Mouse (Mus musculus): ENCODE results near the gene Tiprl. TPM values are rescaled to one million over a fixed set of nuclear protein-coding genes. Genes with fewer than 3 reads are reported as not detected.
A peak's percentile ranks its signal among the peaks of the same experiment; 100 is the strongest.

Tiprl gene
- total RNA-seq (2017) = 66.9 and 76.5 TPM in 2 replicates

DNA sequence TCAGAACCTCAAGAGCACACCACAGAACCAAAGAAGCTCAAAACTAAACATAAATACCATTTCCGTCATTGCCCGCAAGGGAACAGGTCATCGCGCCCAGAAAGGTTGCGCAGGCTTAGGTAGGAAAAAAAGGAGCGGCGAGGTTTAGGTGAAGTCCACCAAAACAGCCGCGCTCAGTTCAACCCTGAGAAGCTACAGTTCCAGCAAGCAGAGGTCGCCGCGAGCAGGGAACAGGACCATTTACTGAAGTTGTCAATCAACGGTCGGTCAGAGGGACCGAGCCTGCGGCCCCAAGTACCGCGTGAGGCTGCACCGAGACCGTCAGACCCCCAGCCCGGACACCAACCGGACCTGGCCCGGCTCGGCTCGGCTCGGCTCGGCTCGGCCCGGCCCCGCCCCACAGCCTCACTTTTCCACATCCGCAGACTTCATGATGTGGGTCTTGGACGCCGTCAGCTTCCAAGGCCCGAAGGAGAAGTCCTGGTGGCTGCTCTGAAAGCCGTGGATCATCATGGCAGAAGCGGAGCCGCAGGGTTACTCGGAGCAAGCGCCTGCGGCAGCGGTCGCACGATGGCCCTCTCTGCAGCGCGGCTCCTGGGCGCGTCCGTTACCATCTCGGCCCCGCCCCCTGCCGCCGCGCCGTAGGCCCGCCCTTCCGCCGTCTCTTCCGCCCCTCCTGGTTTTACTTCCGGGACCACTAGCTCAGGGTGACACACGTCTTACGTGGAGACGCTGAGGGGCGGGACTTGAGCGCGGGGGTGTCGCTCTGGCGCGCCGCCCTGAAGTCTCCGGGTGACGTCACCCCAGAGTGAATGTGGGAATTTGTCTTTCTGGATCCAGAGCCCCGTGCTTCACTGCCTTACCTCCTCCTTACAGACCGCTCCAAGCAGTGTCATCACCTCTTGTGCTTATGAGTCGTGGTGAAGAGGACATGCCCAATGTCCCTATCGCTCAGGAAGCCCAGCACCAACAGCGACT lies at the start of gene Tiprl:
Gene Tiprl, minus strand, starts transcription at position 676 of the 978 bp plus-strand sequence.
- ATAC-seq (replicated peaks in 1 of 2; ENCODE audit: insufficient read depth in 1 of 2, low FRiP score in 2 of 2, low TSS enrichment in 1 of 2, low read depth in 1 of 2, poor library complexity in 2 of 2, severe bottlenecking in 2 of 2) = peak; percentile 97 to 99

GRCm38 (mm10) chr1:165284096-165284495 lies 47.3 kb upstream of the Tiprl start:
- ATAC-seq (replicated peaks in 1 of 2; ENCODE audit: insufficient read depth in 1 of 2, low FRiP score in 2 of 2, low TSS enrichment in 1 of 2, low read depth in 1 of 2, poor library complexity in 2 of 2, severe bottlenecking in 2 of 2) = no peak

GRCm38 (mm10) chr1:165282967-165283345 lies 46.2 kb upstream of the Tiprl start:
- ATAC-seq (replicated peaks in 1 of 2; ENCODE audit: insufficient read depth in 1 of 2, low FRiP score in 2 of 2, low TSS enrichment in 1 of 2, low read depth in 1 of 2, poor library complexity in 2 of 2, severe bottlenecking in 2 of 2) = no peak

DNA sequence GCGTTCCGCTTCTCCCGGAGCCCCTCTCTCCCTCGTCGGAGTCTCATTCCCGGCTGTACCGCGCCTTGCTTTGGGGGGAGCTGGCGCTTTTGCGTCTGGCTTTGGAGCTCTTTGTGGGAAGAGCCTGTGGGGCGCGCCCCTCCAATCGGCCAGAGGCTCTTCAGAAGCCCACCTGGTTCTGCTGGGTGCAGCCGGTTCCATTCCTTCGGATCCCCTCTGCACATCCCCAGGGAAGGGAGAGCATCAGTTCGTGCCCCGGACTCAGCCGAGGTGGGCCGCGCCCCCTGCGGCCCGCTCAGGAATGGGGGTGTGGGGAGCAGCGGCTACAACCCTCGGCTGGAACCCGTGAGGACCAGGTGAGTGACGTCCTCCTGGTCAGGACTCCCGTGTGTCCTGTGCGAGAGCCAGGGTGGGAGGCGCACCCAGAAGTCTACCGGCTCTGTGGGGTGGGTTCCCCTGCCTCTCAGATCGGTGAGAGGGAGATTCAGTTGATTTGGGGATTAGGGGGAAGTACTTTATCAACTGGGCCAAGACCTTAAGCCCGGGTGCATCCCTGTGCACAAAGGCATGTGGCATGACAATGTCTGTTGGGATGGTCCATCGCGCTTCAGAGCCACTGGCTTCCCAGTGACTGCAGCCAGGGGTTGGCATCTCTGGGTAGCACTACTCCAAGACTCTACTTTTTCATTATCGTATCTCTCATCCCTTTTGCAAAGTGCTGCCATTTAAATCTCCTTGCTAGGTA lies 45.6 kb upstream of the Tiprl start:
- peak; percentile 29 to 60; a peak in 3 of 4 replicates for ATAC-seq (replicated peaks in 1 of 2; ENCODE audit: insufficient read depth in 1 of 2, low FRiP score in 2 of 2, low TSS enrichment in 1 of 2, low read depth in 1 of 2, poor library complexity in 2 of 2, severe bottlenecking in 2 of 2)

- ATAC-seq (replicated peaks in 1 of 2; ENCODE audit: insufficient read depth in 1 of 2, low FRiP score in 2 of 2, low TSS enrichment in 1 of 2, low read depth in 1 of 2, poor library complexity in 2 of 2, severe bottlenecking in 2 of 2) = peak; percentile 14 to 67; a peak in 3 of 4 replicates
Measured at GRCm38 (mm10) chr1:165281351-165282221, 44.8 kb upstream of the Tiprl start.

- ATAC-seq (replicated peaks in 1 of 2; ENCODE audit: insufficient read depth in 1 of 2, low FRiP score in 2 of 2, low TSS enrichment in 1 of 2, low read depth in 1 of 2, poor library complexity in 2 of 2, severe bottlenecking in 2 of 2) = no peak
Measured at GRCm38 (mm10) chr1:165280741-165281140, 43.9 kb upstream of the Tiprl start.

GRCm38 (mm10) chr1:165274946-165275345 lies 38.1 kb upstream of the Tiprl start:
- no peak for ATAC-seq (replicated peaks in 1 of 2; ENCODE audit: insufficient read depth in 1 of 2, low FRiP score in 2 of 2, low TSS enrichment in 1 of 2, low read depth in 1 of 2, poor library complexity in 2 of 2, severe bottlenecking in 2 of 2)

GRCm38 (mm10) chr1:165252027-165252671 lies 15.4 kb upstream of the Tiprl start:
- peak; percentile 42 to 51; a peak in 1 of 4 replicates for ATAC-seq (replicated peaks in 1 of 2; ENCODE audit: insufficient read depth in 1 of 2, low FRiP score in 2 of 2, low TSS enrichment in 1 of 2, low read depth in 1 of 2, poor library complexity in 2 of 2, severe bottlenecking in 2 of 2)

- ATAC-seq (replicated peaks in 1 of 2; ENCODE audit: insufficient read depth in 1 of 2, low FRiP score in 2 of 2, low TSS enrichment in 1 of 2, low read depth in 1 of 2, poor library complexity in 2 of 2, severe bottlenecking in 2 of 2) = no peak
Measured at GRCm38 (mm10) chr1:165250546-165250945, 13.8 kb upstream of the Tiprl start.

GRCm38 (mm10) chr1:165248842-165249241 lies 12.0 kb upstream of the Tiprl start:
- ATAC-seq (replicated peaks in 1 of 2; ENCODE audit: insufficient read depth in 1 of 2, low FRiP score in 2 of 2, low TSS enrichment in 1 of 2, low read depth in 1 of 2, poor library complexity in 2 of 2, severe bottlenecking in 2 of 2) = no peak

DNA sequence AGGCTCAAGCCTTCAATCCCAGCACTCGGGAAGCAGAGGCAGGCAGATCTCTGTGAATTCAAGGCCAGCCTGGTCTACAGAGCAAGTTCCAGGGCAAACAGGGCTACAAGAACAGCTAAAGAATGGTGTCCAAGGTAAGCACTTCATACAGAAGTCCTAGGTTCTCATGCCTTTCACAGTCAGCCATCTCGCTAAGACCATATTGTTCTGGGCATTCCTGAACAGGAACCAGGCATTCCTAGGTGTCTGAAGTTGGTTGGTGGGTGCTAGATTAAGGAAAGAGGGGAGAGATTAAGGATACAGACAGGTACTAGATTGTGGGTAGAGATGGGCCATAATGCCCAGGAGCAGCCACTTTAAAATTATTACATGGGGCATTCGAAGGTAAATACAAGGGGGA lies 11.0 kb upstream of the Tiprl start:
- ATAC-seq (replicated peaks in 1 of 2; ENCODE audit: insufficient read depth in 1 of 2, low FRiP score in 2 of 2, low TSS enrichment in 1 of 2, low read depth in 1 of 2, poor library complexity in 2 of 2, severe bottlenecking in 2 of 2) = no peak

- ATAC-seq (replicated peaks in 1 of 2; ENCODE audit: insufficient read depth in 1 of 2, low FRiP score in 2 of 2, low TSS enrichment in 1 of 2, low read depth in 1 of 2, poor library complexity in 2 of 2, severe bottlenecking in 2 of 2) = no peak
Measured at GRCm38 (mm10) chr1:165247085-165247484, 10.3 kb upstream of the Tiprl start.

DNA sequence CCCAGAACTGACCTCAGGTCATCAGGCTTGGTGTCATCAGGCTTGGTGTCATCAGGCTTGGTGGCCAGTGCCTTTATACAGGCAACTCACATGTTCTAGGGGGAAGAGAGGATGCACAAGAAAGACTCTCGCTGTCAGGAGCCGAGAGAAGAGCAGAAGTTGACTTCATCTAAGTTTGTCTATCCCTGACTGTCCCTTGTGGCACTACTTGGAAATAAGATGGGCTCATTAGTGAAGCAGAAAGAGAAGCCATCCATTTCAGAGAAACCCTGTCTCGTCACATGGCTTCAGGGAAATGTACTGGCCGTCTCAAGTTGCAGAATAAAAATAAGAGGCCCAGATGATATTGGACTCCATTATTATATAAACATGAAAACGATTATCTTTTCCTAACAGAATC lies 9.8 kb upstream of the Tiprl start:
- ATAC-seq (replicated peaks in 1 of 2; ENCODE audit: insufficient read depth in 1 of 2, low FRiP score in 2 of 2, low TSS enrichment in 1 of 2, low read depth in 1 of 2, poor library complexity in 2 of 2, severe bottlenecking in 2 of 2) = no peak

GRCm38 (mm10) chr1:165235846-165236245 lies 950 bp downstream of the Tiprl start:
- no peak for ATAC-seq (replicated peaks in 1 of 2; ENCODE audit: insufficient read depth in 1 of 2, low FRiP score in 2 of 2, low TSS enrichment in 1 of 2, low read depth in 1 of 2, poor library complexity in 2 of 2, severe bottlenecking in 2 of 2)

GRCm38 (mm10) chr1:165233806-165234205 lies 3.0 kb downstream of the Tiprl start:
- no peak for ATAC-seq (replicated peaks in 1 of 2; ENCODE audit: insufficient read depth in 1 of 2, low FRiP score in 2 of 2, low TSS enrichment in 1 of 2, low read depth in 1 of 2, poor library complexity in 2 of 2, severe bottlenecking in 2 of 2)

GRCm38 (mm10) chr1:165230691-165231090 lies 6.1 kb downstream of the Tiprl start:
- ATAC-seq (replicated peaks in 1 of 2; ENCODE audit: insufficient read depth in 1 of 2, low FRiP score in 2 of 2, low TSS enrichment in 1 of 2, low read depth in 1 of 2, poor library complexity in 2 of 2, severe bottlenecking in 2 of 2) = no peak

GRCm38 (mm10) chr1:165229577-165229976 lies 7.2 kb downstream of the Tiprl start:
- ATAC-seq (replicated peaks in 1 of 2; ENCODE audit: insufficient read depth in 1 of 2, low FRiP score in 2 of 2, low TSS enrichment in 1 of 2, low read depth in 1 of 2, poor library complexity in 2 of 2, severe bottlenecking in 2 of 2) = no peak

Measured in hematopoietic stem cell, adult 5-6 weeks (primary cell).